Mouse (Mus musculus): ENCODE data around the gene Tdrd6.

DNA sequence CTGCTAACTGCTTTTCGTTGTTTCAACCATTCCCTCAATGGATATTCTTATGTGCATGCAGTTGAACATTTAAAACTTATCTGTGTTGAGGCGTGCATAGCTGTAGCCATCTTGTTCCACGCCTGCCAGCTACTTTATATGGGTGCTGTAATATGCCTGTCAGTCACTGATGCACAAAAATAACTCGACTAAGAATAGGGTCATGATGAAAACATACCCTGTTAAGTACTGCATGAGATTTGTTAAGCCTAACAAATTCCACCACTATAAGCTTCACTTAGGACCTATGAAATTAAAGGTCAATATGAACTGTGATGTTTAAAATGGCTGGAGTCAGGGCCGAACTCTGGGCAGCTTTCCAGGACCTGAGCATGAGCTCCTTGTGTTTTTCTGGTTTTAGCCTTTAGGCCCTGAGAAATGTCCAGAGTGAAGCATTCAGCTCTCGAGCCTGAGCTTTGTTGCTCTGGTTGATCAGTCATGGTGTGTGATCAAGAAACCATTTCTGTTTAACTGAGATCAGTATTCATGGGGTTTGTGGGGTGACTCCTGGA, 39.1 kb upstream of the Tdrd6 start:
- TF ChIP-seq CTCF (IDR thresholded peaks at IDR 0.05; ENCODE audit: low read depth) (no peak), EP300 (IDR thresholded peaks at IDR 0.05; ENCODE audit: low read depth) (no peak)

All from heart, postnatal 0 days (tissue).